Mouse (Mus musculus): ENCODE results near the gene Dnajc15.

GRCm38 (mm10) chr14:77771626-77772025, 103.3 kb downstream of the Dnajc15 start:
- TF ChIP-seq CTCF (IDR thresholded peaks at IDR 0.05; ENCODE audit: insufficient read depth, low read length) (no peak), POLR2A (IDR thresholded peaks at IDR 0.05; ENCODE audit: borderline replicate concordance, extremely low read depth, low read depth, low read length) (no peak)

Data from lung, adult 2 months (tissue).